Mouse (Mus musculus) ES-E14 (cell line): ENCODE measurements around the gene Tmem167.

Experiments
- HCFC1 ChIP-seq: IDR thresholded peaks from 2 replicates; pipeline ENCODE4 v1.6.1; 2012; ENCODE audit warnings: low read length, inconsistent platforms, borderline replicate concordance; ENCODE audit not compliant: insufficient read depth
- MAFK ChIP-seq: IDR thresholded peaks from 2 replicates; pipeline ENCODE4 v1.6.1; 2014; ENCODE audit warnings: mild to moderate bottlenecking, low read depth, low read length, inconsistent platforms; ENCODE audit not compliant: insufficient read depth
- ZC3H11A ChIP-seq: IDR thresholded peaks from 2 replicates; pipeline ENCODE4 v1.6.1; 2012; ENCODE audit warnings: low read depth, mild to moderate bottlenecking, inconsistent platforms, low read length, borderline replicate concordance
- ZNF384 ChIP-seq: IDR thresholded peaks from 2 replicates; pipeline ENCODE4 v1.6.1; 2012; ENCODE audit warnings: low read depth, low read length, inconsistent platforms

DNA sequence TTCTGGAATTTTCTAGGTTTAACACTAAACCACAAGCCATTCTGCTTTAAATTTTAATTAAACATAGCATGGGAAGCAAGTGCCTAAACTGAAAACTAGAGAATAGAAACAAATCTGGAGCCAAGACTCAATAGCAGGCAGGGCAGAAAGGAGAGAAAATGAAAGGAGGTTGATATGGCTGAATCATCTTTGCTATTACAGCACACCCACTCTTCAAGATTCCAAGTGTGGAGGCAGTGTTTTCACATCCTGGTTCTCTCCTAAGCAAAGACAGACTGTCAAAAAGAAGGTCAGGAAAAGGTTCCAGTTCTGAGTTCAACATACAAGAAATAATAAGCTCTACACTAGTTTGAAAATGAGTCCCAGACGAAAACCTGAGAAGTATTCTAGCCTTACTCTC lies 52.8 kb downstream of the Tmem167 start:
- TF ChIP-seq MAFK (no peak), ZNF384 (no peak), ZC3H11A (no peak), HCFC1 (no peak)
